ENCODE assay signal across 8 mouse cellular contexts in genomic region chr16:10384060-10384497, GRCm38 (mm10). TPM values are rescaled to one million over a fixed set of nuclear protein-coding genes. Genes with fewer than 3 reads are reported as not detected.
A peak's percentile ranks its signal among the peaks of the same experiment; 100 is the strongest.
DNase-seq lines count a peak whose midpoint lies in the region; ATAC-seq and TF ChIP-seq lines count a peak whose summit lies in the region.

No protein-coding gene starts in this region.

- H3K4me1 ChIP-seq in heart, adult 2 months (ENCODE audit: control insufficient read depth, insufficient read depth, low read length), result no peaks in the 10 kb centered on the region
- H3K4me1 ChIP-seq in heart, embryonic 16.5 days (ENCODE audit: control insufficient read depth, insufficient read depth, low read length), result no peaks in the 10 kb centered on the region
- H3K4me1 ChIP-seq in lung, adult 2 months (ENCODE audit: control insufficient read depth, insufficient read depth, low read length), result peaks cover 5% of the 10 kb centered on the region

- no peaks in the 10 kb centered on the region for H3K9me3 ChIP-seq in heart, embryonic 16.5 days (replicated peaks; ENCODE audit: control insufficient read depth, low read length)

- H3K27me3 ChIP-seq in heart, adult 2 months (ENCODE audit: control insufficient read depth, insufficient read depth, low read length), result no peaks in the 10 kb centered on the region
- H3K27me3 ChIP-seq in heart, embryonic 16.5 days (ENCODE audit: control insufficient read depth, insufficient read depth, low read length), result no peaks in the 10 kb centered on the region

- TF ChIP-seq CTCF in heart, adult 2 months (IDR thresholded peaks at IDR 0.05), result no peak
- TF ChIP-seq CTCF in lung, adult 2 months (IDR thresholded peaks at IDR 0.05; ENCODE audit: insufficient read depth, low read length), result no peak

- intact Hi-C loops in heart, adult 2 months (cut with DNase I), result no loop called here
- intact Hi-C loops in heart, postnatal 14 days (cut with DNase I), result no loop called here

- H3K9ac ChIP-seq in heart, adult 2 months (ENCODE audit: low read depth, low read length), result no peak overlapping the region
- no peak overlapping the region for H3K9ac ChIP-seq in heart, embryonic 16.5 days (ENCODE audit: low read length)

- WGBS in heart, adult 2 months, result 17% methylated on average over 8 of the region's 8 CpGs
- 18% methylated on average over 8 of the region's 8 CpGs for WGBS in heart, embryonic 16.5 days
- WGBS in lung, adult 2 months, result 12% methylated on average over 8 of the region's 8 CpGs

- H3K27ac ChIP-seq in heart, adult 2 months, result no peak overlapping the region
- no peak overlapping the region for H3K27ac ChIP-seq in heart, embryonic 16.5 days (ENCODE audit: low read length)

- no peaks in the 10 kb centered on the region for H3K79me2 ChIP-seq in heart, adult 2 months (replicated peaks; ENCODE audit: control insufficient read depth, insufficient read depth, low read length)

- no peak for TF ChIP-seq POLR2A in heart, adult 2 months (IDR thresholded peaks at IDR 0.05; ENCODE audit: insufficient read depth, low read depth, low read length)
- peak; percentile 21; the same call in 1 of the 2 replicates for TF ChIP-seq POLR2A in lung, adult 2 months (IDR thresholded peaks at IDR 0.05; ENCODE audit: borderline replicate concordance, extremely low read depth, low read depth, low read length)

- TF ChIP-seq EP300 in heart, adult 2 months (IDR thresholded peaks at IDR 0.05; ENCODE audit: insufficient read depth, low read depth, low read length), result no peak

- no peaks in the 10 kb centered on the region for H3K36me3 ChIP-seq in heart, adult 2 months (ENCODE audit: control insufficient read depth, insufficient read depth, low read length)
- no peaks in the 10 kb centered on the region for H3K36me3 ChIP-seq in heart, embryonic 16.5 days (ENCODE audit: control insufficient read depth, insufficient read depth)

- peak overlapping the region; percentile 26; the same call in 1 of the 2 replicates for H3K4me3 ChIP-seq in heart, adult 2 months
- peak overlapping the region; percentile 31 for H3K4me3 ChIP-seq in heart, embryonic 16.5 days (ENCODE audit: low read length)
- H3K4me3 ChIP-seq in lung, adult 2 months (replicated peaks; ENCODE audit: extremely low read depth, low read depth, low read length), result peak overlapping the region; percentile 27

- peak; percentile 23; the same call in 1 of the 2 replicates for ATAC-seq in heart, embryonic 16.5 days (replicated peaks; ENCODE audit: extremely low read depth, insufficient read depth, low FRiP score)

- H3K4me2 ChIP-seq in heart, embryonic 16.5 days (ENCODE audit: low read depth, low read length), result peak overlapping the region; percentile 51

- DNase-seq in heart, adult 2 months, result peak; percentile 40 to 49
- no peak for DNase-seq in heart, postnatal 14 days
- peak; percentile 14 for DNase-seq in T-cell, adult 2 months (ENCODE audit: low spot score)
- DNase-seq in lung, adult 2 months, result peak; percentile 58
- DNase-seq in spleen, postnatal 4 days (ENCODE audit: low spot score in 2 of 2), result peak; percentile 75 to 83
- DNase-seq in adipocyte (ENCODE audit: low spot score), result no peak
- DNase-seq in right cerebral cortex, adult 18-20 months, result no peak

RNA-seq across cellular contexts. Expression of gene Tekt5, which starts 11.2 kb away (rescaled TPM):
- total RNA-seq in heart, adult 2 months (2021), result not detected
- 0.12 and 0.18 TPM in 2 replicates for polyA plus RNA-seq in heart, adult 2 months (2012; rRNA removed)
- total RNA-seq in heart, postnatal 14 days (2021), result under 1 TPM; 0.14 to 0.22 TPM
- polyA plus RNA-seq in heart, embryonic 16.5 days (2015; fragmentation: Nextera tagmentation; extraction: Ambion mirVana), result 1.3 and 2.1 TPM in 2 replicates
- 6.8 and 9.2 TPM in 2 replicates for polyA plus RNA-seq in lung, adult 2 months (2012; rRNA removed)

RNA-seq across cellular contexts. Expression of gene Nubp1, which starts 27.7 kb away (rescaled TPM):
- total RNA-seq in heart, adult 2 months (2021), result 1 to 10 TPM; 7.4 to 7.9 TPM
- 11.5 and 14.7 TPM in 2 replicates for polyA plus RNA-seq in heart, adult 2 months (2012; rRNA removed)
- total RNA-seq in heart, postnatal 14 days (2021), result 1 to 10 TPM; 8.5 to 8.7 TPM
- polyA plus RNA-seq in heart, embryonic 16.5 days (2015; fragmentation: Nextera tagmentation; extraction: Ambion mirVana), result 37.5 and 42.9 TPM in 2 replicates
- 25.9 and 31.0 TPM in 2 replicates for polyA plus RNA-seq in lung, adult 2 months (2012; rRNA removed)

Comparison
In these comparisons a context has a peak if more than half of its experiments do, and no peak if none do; other contexts are left out.
1. DNase-seq: peak in heart, adult 2 months (2 of 2), T-cell, adult 2 months (single experiment), lung, adult 2 months (single experiment) and spleen, postnatal 4 days (2 of 2); none in heart, postnatal 14 days (0 of 2), adipocyte (single experiment) and right cerebral cortex, adult 18-20 months (single experiment).
2. Peak in every context shown above with its lines, with median percentiles within 50 percentile points of each other: H3K4me3 ChIP-seq.